Mouse (Mus musculus): Measurements from ENCODE around the gene Zfp988.
"Not testable (repeated sequence)": the region's sequence is repeated elsewhere in the genome, so short reads cannot be mapped to it uniquely, and the experiment has no call there.

GRCm38 (mm10) chr4:147340876-147341275 is 35.4 kb downstream of the Zfp988 start:
- TF ChIP-seq POLR2A (IDR thresholded peaks at IDR 0.05; ENCODE audit: control insufficient read depth, extremely low read depth, insufficient read depth, low read length, poor library complexity); CTCF (IDR thresholded peaks at IDR 0.05; ENCODE audit: borderline replicate concordance, control insufficient read depth, extremely low read depth, insufficient read depth, low read length, poor library complexity): not testable (repeated sequence)
